ENCODE assay signal across 17 mouse cellular contexts in genomic region chr1:133407436-133407835, GRCm38 (mm10). TPM values are rescaled to one million over a fixed set of nuclear protein-coding genes. Genes with fewer than 3 reads are reported as not detected.
DNase-seq lines count a peak whose midpoint lies in the region; ATAC-seq and TF ChIP-seq lines count a peak whose summit lies in the region.
"Had no signal": no experiment of that assay in that cellular context is flagged by ENCODE, and none has a peak within 500 bp of the region (broad histone marks: within the 10 kb centered on the region; RNA-seq: fewer than 3 reads in every experiment).

No protein-coding gene starts in this region.

- H3K9me3 ChIP-seq in limb, embryonic 12.5 days: no peaks in the 10 kb centered on the region
- H3K9me3 ChIP-seq in stomach, postnatal 0 days (ENCODE audit: control insufficient read depth, low read length): no peaks in the 10 kb centered on the region
- H3K9me3 ChIP-seq: liver, embryonic 15.5 days; midbrain, embryonic 12.5 days had no signal

- ATAC-seq in limb, embryonic 12.5 days (ENCODE audit: insufficient number of reproducible peaks, insufficient read depth, low FRiP score, low TSS enrichment, low read depth): no peak
- ATAC-seq in stomach, postnatal 0 days (ENCODE audit: low FRiP score, low TSS enrichment): no peak

- no peaks in the 10 kb centered on the region for H3K36me3 ChIP-seq in limb, embryonic 12.5 days
- H3K36me3 ChIP-seq in stomach, postnatal 0 days (ENCODE audit: control insufficient read depth, insufficient read depth, low read length): no peaks in the 10 kb centered on the region
- H3K36me3 ChIP-seq: liver, embryonic 15.5 days had no signal

- H3K4me3 ChIP-seq in gastrocnemius, adult 2 months: no peak overlapping the region
- H3K4me3 ChIP-seq in brown adipose tissue, adult 24 weeks (ENCODE audit: insufficient read depth, low read depth, low read length): no peak overlapping the region
- no peak overlapping the region for H3K4me3 ChIP-seq in limb, embryonic 12.5 days (replicated peaks)
- H3K4me3 ChIP-seq in stomach, postnatal 0 days (ENCODE audit: low read depth, low read length): no peak overlapping the region
- H3K4me3 ChIP-seq: liver, embryonic 15.5 days; midbrain, embryonic 12.5 days had no signal

- intact Hi-C loops in gastrocnemius, adult 2 months (cut with DNase I): no loop called here
- intact Hi-C loops in gastrocnemius, postnatal 14 days (cut with DNase I; ENCODE audit: low total_unique reads): no loop called here
- intact Hi-C loops in left cerebral cortex, postnatal 36 days (cut with DNase I): no loop called here

- H3K27ac ChIP-seq in gastrocnemius, adult 2 months: peak overlapping the region; percentile 63
- H3K27ac ChIP-seq in brown adipose tissue, adult 24 weeks (replicated peaks; ENCODE audit: low read depth, low read length): peak overlapping the region; percentile 26
- H3K27ac ChIP-seq in limb, embryonic 12.5 days: 0 out of 2 replicates have a peak overlapping the region, but pooled peaks have one; percentile 42
- H3K27ac ChIP-seq in stomach, postnatal 0 days (replicated peaks): no peak overlapping the region
- H3K27ac ChIP-seq: liver, embryonic 15.5 days; midbrain, embryonic 12.5 days had no signal

- WGBS in limb, embryonic 12.5 days: 67% methylated on average over 6 of the region's 6 CpGs
- WGBS in stomach, postnatal 0 days: 60% methylated on average over 6 of the region's 6 CpGs

- TF ChIP-seq EP300 in stomach, postnatal 0 days (optimal IDR thresholded peaks at IDR 0.05): no peak

- no peak overlapping the region for H3K9ac ChIP-seq in limb, embryonic 12.5 days (replicated peaks)
- H3K9ac ChIP-seq in stomach, postnatal 0 days (ENCODE audit: low read length): no peak overlapping the region
- H3K9ac ChIP-seq: liver, embryonic 15.5 days; midbrain, embryonic 12.5 days had no signal

- TF ChIP-seq CTCF in gastrocnemius, adult 2 months (IDR thresholded peaks at IDR 0.05): no peak
- TF ChIP-seq CTCF in stomach, postnatal 0 days (IDR thresholded peaks at IDR 0.05; ENCODE audit: low read depth): no peak

- H3K4me1 ChIP-seq in brown adipose tissue, adult 24 weeks (ENCODE audit: control insufficient read depth, insufficient read depth, insufficient read length, low read length): peaks cover 18% of the 10 kb centered on the region
- peaks cover 20% of the 10 kb centered on the region for H3K4me1 ChIP-seq in limb, embryonic 12.5 days (replicated peaks)
- H3K4me1 ChIP-seq in stomach, postnatal 0 days (replicated peaks; ENCODE audit: control insufficient read depth, insufficient read depth): no peaks in the 10 kb centered on the region

- H3K27me3 ChIP-seq in limb, embryonic 12.5 days: no peaks in the 10 kb centered on the region
- no peaks in the 10 kb centered on the region for H3K27me3 ChIP-seq in stomach, postnatal 0 days (ENCODE audit: control insufficient read depth, insufficient read depth, low read length)
- H3K27me3 ChIP-seq: liver, embryonic 15.5 days; midbrain, embryonic 12.5 days had no signal

- no peak overlapping the region for H3K4me2 ChIP-seq in limb, embryonic 12.5 days
- no peak overlapping the region for H3K4me2 ChIP-seq in stomach, postnatal 0 days (replicated peaks; ENCODE audit: low read depth)
- H3K4me2 ChIP-seq: liver, embryonic 15.5 days; midbrain, embryonic 12.5 days had no signal

- no peak for DNase-seq in gastrocnemius, adult 2 months
- no peak for DNase-seq in gastrocnemius, postnatal 14 days
- peak; percentile 50 for DNase-seq in kidney, adult 9 months
- no peak for DNase-seq in kidney, postnatal 4 days
- DNase-seq in stomach, postnatal 0 days (ENCODE audit: low spot score): no peak
- no peak for DNase-seq in left cerebral cortex, postnatal 36 days (ENCODE audit: low spot score in 2 of 2)
- DNase-seq: cerebellum, adult 18-20 months; layer of hippocampus, adult 9-11 months; left cerebral cortex, postnatal 4 days; right cerebral cortex, postnatal 4 days had no signal

RNA-seq across cellular contexts. Expression of gene Sox13, which starts 16.7 kb away (rescaled TPM):
- 10 to 100 TPM in 1 of 2 experiments, 1 to 10 TPM in 1; 8.9 to 12.4 TPM for total RNA-seq in gastrocnemius, adult 2 months (2021)
- 10 to 100 TPM in 1 of 2 experiments, 1 to 10 TPM in 1; 9.7 to 10.9 TPM for total RNA-seq in gastrocnemius, postnatal 14 days (2021)
- polyA plus RNA-seq in brown adipose tissue, adult 24 weeks (2012; ENCODE audit: insufficient read depth, insufficient read length, missing spikeins): 5.5 and 6.6 TPM in 2 replicates
- polyA plus RNA-seq in limb, embryonic 12.5 days (2016; fragmentation: Nextera tagmentation; extraction: Ambion mirVana): 5.6 and 8.0 TPM in 2 replicates
- polyA plus RNA-seq in stomach, postnatal 0 days (2015; fragmentation: Nextera tagmentation; extraction: Ambion mirVana): 3.7 and 5.0 TPM in 2 replicates
- total RNA-seq in left cerebral cortex, postnatal 36 days (2021): 10 to 100 TPM in 1 of 2 experiments, 1 to 10 TPM in 1; 8.3 to 12.0 TPM

RNA-seq across cellular contexts. Expression of gene Etnk2, which starts 44.1 kb away (rescaled TPM):
- total RNA-seq in gastrocnemius, adult 2 months (2021): under 1 TPM; 0.10 to 0.20 TPM
- total RNA-seq in gastrocnemius, postnatal 14 days (2021): under 1 TPM; 0.13 to 0.23 TPM
- not detected in 2 replicates for polyA plus RNA-seq in brown adipose tissue, adult 24 weeks (2012; ENCODE audit: insufficient read depth, insufficient read length, missing spikeins)
- polyA plus RNA-seq in limb, embryonic 12.5 days (2016; fragmentation: Nextera tagmentation; extraction: Ambion mirVana): 1.3 and 1.7 TPM in 2 replicates
- 2.8 and 4.2 TPM in 2 replicates for polyA plus RNA-seq in stomach, postnatal 0 days (2015; fragmentation: Nextera tagmentation; extraction: Ambion mirVana)
- total RNA-seq in left cerebral cortex, postnatal 36 days (2021): 10 to 100 TPM in 1 of 2 experiments, 1 to 10 TPM in 1; 7.8 to 10.2 TPM
- total RNA-seq: common myeloid progenitor, adult 5-6 weeks; hematopoietic stem cell, adult 5-6 weeks had no signal

RNA-seq across cellular contexts. Expression of gene Ren1, which starts 57.1 kb away (rescaled TPM):
- under 1 TPM in 1 of 2 experiments, not detected in 1; 0.15 TPM for total RNA-seq in gastrocnemius, adult 2 months (2021)
- not detected for total RNA-seq in gastrocnemius, postnatal 14 days (2021)
- polyA plus RNA-seq in brown adipose tissue, adult 24 weeks (2012; ENCODE audit: insufficient read depth, insufficient read length, missing spikeins): not detected in 2 replicates
- polyA plus RNA-seq in limb, embryonic 12.5 days (2016; fragmentation: Nextera tagmentation; extraction: Ambion mirVana): not detected in 2 replicates
- 2.9 and 6.1 TPM in 2 replicates for polyA plus RNA-seq in stomach, postnatal 0 days (2015; fragmentation: Nextera tagmentation; extraction: Ambion mirVana)
- not detected for total RNA-seq in left cerebral cortex, postnatal 36 days (2021)
- total RNA-seq: common myeloid progenitor, adult 5-6 weeks; hematopoietic stem cell, adult 5-6 weeks; left cerebral cortex, postnatal 4 days had no signal
- polyA plus RNA-seq: frontal cortex, adult 2 months; midbrain, embryonic 12.5 days had no signal

Comparison
In these comparisons a context has a peak if more than half of its experiments do, and no peak if none do; other contexts are left out.
1. RNA of gene Etnk2, which starts 44.1 kb away (total RNA-seq): 7.8 to 10.2 TPM in left cerebral cortex, postnatal 36 days; 0.13 to 0.23 TPM in gastrocnemius, postnatal 14 days and 0.10 to 0.20 TPM in gastrocnemius, adult 2 months; every median in the first group is over 4 times any median in the second.